Mouse (Mus musculus) yolk sac, embryonic 10.5 days (tissue): ENCODE measurements at regions not wholly inside any gene's neighbourhood (a gene's known extent, or its start where the extent isn't known, plus 50 kb on each side); places are given as distances from the start of the nearest gene placed in this dataset.

Experiments
- DNase-seq: peaks from one replicate; pipeline ENCODE4 v3.0.0-alpha.2; 2017; ENCODE audit warnings: low spot score

- DNase-seq = peak; percentile 15
Observed at GRCm38 (mm10) chr15:64434502-64434901, 374.2 kb upstream of the Fam49b start.

- DNase-seq = no peak
Observed at GRCm38 (mm10) chr15:64434908-64435307, 374.6 kb upstream of the Fam49b start.

- DNase-seq = no peak
Observed at GRCm38 (mm10) chr15:64445076-64445475, 372.4 kb upstream of the Gm21798 start.

GRCm38 (mm10) chr15:64446411-64447072, 371.0 kb upstream of the Gm21798 start:
- DNase-seq = no peak

GRCm38 (mm10) chr15:64447239-64447952, 370.1 kb upstream of the Gm21798 start:
- no peak for DNase-seq

- DNase-seq = no peak
Observed at GRCm38 (mm10) chr15:64448581-64449140, 368.8 kb upstream of the Gm21798 start.

- DNase-seq = no peak
Observed at GRCm38 (mm10) chr15:64470743-64471142, 346.8 kb upstream of the Gm21798 start.

- peak; percentile 1 for DNase-seq
Observed at GRCm38 (mm10) chr15:64471597-64471996, 345.9 kb upstream of the Gm21798 start.

- no peak for DNase-seq
Observed at GRCm38 (mm10) chr15:64474236-64474635, 343.3 kb upstream of the Gm21798 start.

- DNase-seq = no peak
Observed at GRCm38 (mm10) chr15:64477131-64477530, 340.4 kb upstream of the Gm21798 start.

GRCm38 (mm10) chr15:64480625-64481024, 336.9 kb upstream of the Gm21798 start:
- DNase-seq = no peak

- no peak for DNase-seq
Observed at GRCm38 (mm10) chr15:64481226-64481625, 336.3 kb upstream of the Gm21798 start.

GRCm38 (mm10) chr15:64482960-64483359, 334.5 kb upstream of the Gm21798 start:
- no peak for DNase-seq

GRCm38 (mm10) chr15:64487801-64488200, 329.7 kb upstream of the Gm21798 start:
- DNase-seq = no peak

- no peak for DNase-seq
Observed at GRCm38 (mm10) chr15:64500783-64501182, 316.7 kb upstream of the Gm21798 start.

GRCm38 (mm10) chr15:64501479-64501878, 316.0 kb upstream of the Gm21798 start:
- no peak for DNase-seq

- no peak for DNase-seq
Observed at GRCm38 (mm10) chr15:64504751-64505150, 312.7 kb upstream of the Gm21798 start.

- DNase-seq = no peak
Observed at GRCm38 (mm10) chr15:64510649-64511048, 306.8 kb upstream of the Gm21798 start.

- DNase-seq = no peak
Observed at GRCm38 (mm10) chr15:64511176-64511575, 306.3 kb upstream of the Gm21798 start.

GRCm38 (mm10) chr15:64512615-64513014, 304.9 kb upstream of the Gm21798 start:
- DNase-seq = no peak

GRCm38 (mm10) chr15:64513501-64514097, 303.9 kb upstream of the Gm21798 start:
- no peak for DNase-seq

GRCm38 (mm10) chr15:64515179-64515578, 302.3 kb upstream of the Gm21798 start:
- no peak for DNase-seq

- DNase-seq = no peak
Observed at GRCm38 (mm10) chr15:64519207-64519628, 298.3 kb upstream of the Gm21798 start.
